8 mouse cellular contexts compared by ENCODE assay signal in the genomic region with DNA sequence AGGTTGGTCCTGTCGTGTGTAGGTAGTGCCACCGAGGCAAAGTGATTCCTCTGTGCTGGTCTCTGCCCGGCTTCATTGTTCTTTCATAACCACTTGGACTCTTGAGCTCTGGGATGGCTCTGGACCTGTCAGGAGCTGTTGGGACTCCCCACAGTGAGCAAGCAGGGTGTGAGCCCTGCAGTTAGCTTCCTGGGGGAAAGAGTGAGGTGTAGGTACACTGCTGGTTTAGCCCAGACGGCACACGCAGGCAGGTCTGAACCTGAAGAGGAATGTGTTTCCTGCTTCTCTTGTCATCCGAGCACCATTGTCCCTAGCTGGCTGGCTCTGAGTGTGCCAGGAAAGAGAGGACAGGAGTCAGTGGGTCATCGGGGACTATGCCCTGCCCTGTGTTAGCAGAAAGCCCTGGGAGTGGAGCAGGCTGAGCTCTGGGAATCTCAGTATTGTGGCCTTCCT.
DNase-seq lines count a peak whose midpoint lies in the region; ATAC-seq and TF ChIP-seq lines count a peak whose summit lies in the region.

No protein-coding gene starts in this region.

- H3K4me1 ChIP-seq in heart, embryonic 10.5 days: peaks cover 40% of the 10 kb centered on the region
- peaks cover 9% of the 10 kb centered on the region for H3K4me1 ChIP-seq in embryonic fibroblast, embryonic 13.5 days (ENCODE audit: control insufficient read depth, insufficient read depth, low read length)
- H3K4me1 ChIP-seq in kidney, embryonic 15.5 days: peaks cover 44% of the 10 kb centered on the region
- H3K4me1 ChIP-seq in midbrain, postnatal 0 days (ENCODE audit: insufficient read depth, low read length): peaks cover 15% of the 10 kb centered on the region

- H3K4me3 ChIP-seq in heart, embryonic 10.5 days: no peak overlapping the region
- H3K4me3 ChIP-seq in embryonic fibroblast, embryonic 13.5 days (ENCODE audit: insufficient read depth, low read length): no peak overlapping the region
- H3K4me3 ChIP-seq in kidney, embryonic 15.5 days (replicated peaks): no peak overlapping the region
- H3K4me3 ChIP-seq in midbrain, postnatal 0 days (ENCODE audit: low read depth, low read length): no peak overlapping the region

- no peak overlapping the region for H3K4me2 ChIP-seq in kidney, embryonic 15.5 days
- H3K4me2 ChIP-seq in midbrain, postnatal 0 days (ENCODE audit: low read depth, low read length, poor library complexity, severe bottlenecking): no peak overlapping the region

- H3K27ac ChIP-seq in heart, embryonic 10.5 days: peak overlapping the region; percentile 72
- H3K27ac ChIP-seq in embryonic fibroblast, embryonic 13.5 days (ENCODE audit: insufficient read depth, low read length): peak overlapping the region; percentile 5; the same call in 1 of the 2 replicates
- H3K27ac ChIP-seq in kidney, embryonic 15.5 days: peak overlapping the region; percentile 73
- H3K27ac ChIP-seq in midbrain, postnatal 0 days (ENCODE audit: low read depth, low read length): peak overlapping the region; percentile 43; the same call in 1 of the 2 replicates

- no peak overlapping the region for H3K9ac ChIP-seq in kidney, embryonic 15.5 days
- H3K9ac ChIP-seq in midbrain, postnatal 0 days (replicated peaks; ENCODE audit: low read length, poor library complexity, severe bottlenecking): 0 out of 2 replicates have a peak overlapping the region, but pooled peaks have one; percentile 19

- H3K36me3 ChIP-seq in heart, embryonic 10.5 days: no peaks in the 10 kb centered on the region
- H3K36me3 ChIP-seq in kidney, embryonic 15.5 days: 0 out of 2 replicates have a peak, but pooled peaks cover 4% of the 10 kb centered on the region
- 0 out of 2 replicates have a peak, but pooled peaks cover 5% of the 10 kb centered on the region for H3K36me3 ChIP-seq in midbrain, postnatal 0 days (ENCODE audit: insufficient read depth, low read length)

- no peaks in the 10 kb centered on the region for H3K9me3 ChIP-seq in heart, embryonic 10.5 days
- no peaks in the 10 kb centered on the region for H3K9me3 ChIP-seq in kidney, embryonic 15.5 days (replicated peaks)
- no peaks in the 10 kb centered on the region for H3K9me3 ChIP-seq in midbrain, postnatal 0 days (ENCODE audit: low read length)

- TF ChIP-seq POLR2A in embryonic fibroblast, embryonic 13.5 days (IDR thresholded peaks at IDR 0.05; ENCODE audit: low read depth, low read length): no peak

- intact Hi-C loops in heart, postnatal 36 days (cut with DNase I): no loop called here

- ATAC-seq in kidney, embryonic 15.5 days (replicated peaks; ENCODE audit: low FRiP score): peak; percentile 38; the same call in 1 of the 2 replicates
- ATAC-seq in midbrain, postnatal 0 days (ENCODE audit: low FRiP score): no peak
- no peak for ATAC-seq in CD4-positive, CD25-positive, alpha-beta regulatory T cell, adult 4 months

- no peak for TF ChIP-seq CTCF in embryonic fibroblast, embryonic 13.5 days (IDR thresholded peaks at IDR 0.05; ENCODE audit: borderline replicate concordance, insufficient read depth, low read length)
- no peak for TF ChIP-seq CTCF in midbrain, postnatal 0 days (IDR thresholded peaks at IDR 0.05)

- 20% methylated on average over 7 of the region's 7 CpGs for WGBS in heart, embryonic 10.5 days
- WGBS in kidney, embryonic 15.5 days: 39% methylated on average over 7 of the region's 7 CpGs
- WGBS in midbrain, postnatal 0 days: 47% methylated on average over 7 of the region's 7 CpGs

- H3K27me3 ChIP-seq in heart, embryonic 10.5 days (ENCODE audit: insufficient read depth, poor library complexity, severe bottlenecking): no peaks in the 10 kb centered on the region
- no peaks in the 10 kb centered on the region for H3K27me3 ChIP-seq in kidney, embryonic 15.5 days
- H3K27me3 ChIP-seq in midbrain, postnatal 0 days (ENCODE audit: insufficient read depth, low read length): no peaks in the 10 kb centered on the region

- no peak for DNase-seq in heart, embryonic 10.5 days (ENCODE audit: low spot score)
- no peak for DNase-seq in heart, postnatal 36 days
- DNase-seq in midbrain, postnatal 0 days (ENCODE audit: low spot score): no peak
- DNase-seq in cerebellum, postnatal 36 days: no peak
- DNase-seq in lung, postnatal 25 days (ENCODE audit: low spot score): no peak

Comparison
In these comparisons a context has a peak if more than half of its experiments do, and no peak if none do; other contexts are left out.
1. H3K27ac ChIP-seq: peak in every context shown above with its lines; median percentile 73 in kidney, embryonic 15.5 days; 72 in heart, embryonic 10.5 days; 43 in midbrain, postnatal 0 days; 5 in embryonic fibroblast, embryonic 13.5 days.